Mouse (Mus musculus): ENCODE measurements around the gene Gm21680.
"Not testable (repeated sequence)": the region's sequence is repeated elsewhere in the genome, so short reads cannot be mapped to it uniquely, and the experiment has no call there.

The Gm21680 gene

GRCm38 (mm10) chr5:25972563-25972962 is at the start of gene Gm21680:
Gene Gm21680, minus strand, starts transcription at chr5:25972663.
- DNase-seq (ENCODE audit: low spot score): not testable (repeated sequence)

GRCm38 (mm10) chr5:26007697-26008096 is 35.2 kb upstream of the Gm21680 start:
- DNase-seq (ENCODE audit: low spot score): not testable (repeated sequence)

GRCm38 (mm10) chr5:26006937-26007695 is 34.7 kb upstream of the Gm21680 start:
- peak; percentile 25 for DNase-seq (ENCODE audit: low spot score)

- DNase-seq (ENCODE audit: low spot score): not testable (repeated sequence)
These were observed 32.2 kb upstream of the Gm21680 start, which contains the start of gene Gm1979 for GRCm38 (mm10) chr5:26004698-26005097. Gene Gm1979, minus strand, starts transcription at chr5:26004798.

GRCm38 (mm10) chr5:25988550-25988949 is 16.1 kb upstream of the Gm21680 start, which contains the start of gene Gm21698:
Gene Gm21698, minus strand, starts transcription at chr5:25988650.
- not testable (repeated sequence) for DNase-seq (ENCODE audit: low spot score)

GRCm38 (mm10) chr5:25957050-25957449 is 15.4 kb downstream of the Gm21680 start:
- DNase-seq (ENCODE audit: low spot score): not testable (repeated sequence)

- not testable (repeated sequence) for DNase-seq (ENCODE audit: low spot score)
These were observed 15.9 kb downstream of the Gm21680 start for GRCm38 (mm10) chr5:25956611-25957010.

- not testable (repeated sequence) for DNase-seq (ENCODE audit: low spot score)
These were observed 18.1 kb downstream of the Gm21680 start, which contains the start of gene Gm21671 for GRCm38 (mm10) chr5:25954317-25954716. Gene Gm21671, minus strand, starts transcription at chr5:25954417.

GRCm38 (mm10) chr5:25945391-25945790 is 27.1 kb downstream of the Gm21680 start:
- DNase-seq (ENCODE audit: low spot score): not testable (repeated sequence)

GRCm38 (mm10) chr5:25942281-25942680 is 30.2 kb downstream of the Gm21680 start, which contains the start of gene Gm21663:
Gene Gm21663, minus strand, starts transcription at chr5:25942381.
- not testable (repeated sequence) for DNase-seq (ENCODE audit: low spot score)
